Mouse (Mus musculus) kidney, adult 9 months (tissue): ENCODE data around the gene Tnfsf18.
A peak's percentile ranks its signal among the peaks of the same experiment; 100 is the strongest.

Experiments used
- DNase-seq: peaks from one replicate; pipeline ENCODE4 v3.0.0; 2022

Tnfsf18 gene

DNA sequence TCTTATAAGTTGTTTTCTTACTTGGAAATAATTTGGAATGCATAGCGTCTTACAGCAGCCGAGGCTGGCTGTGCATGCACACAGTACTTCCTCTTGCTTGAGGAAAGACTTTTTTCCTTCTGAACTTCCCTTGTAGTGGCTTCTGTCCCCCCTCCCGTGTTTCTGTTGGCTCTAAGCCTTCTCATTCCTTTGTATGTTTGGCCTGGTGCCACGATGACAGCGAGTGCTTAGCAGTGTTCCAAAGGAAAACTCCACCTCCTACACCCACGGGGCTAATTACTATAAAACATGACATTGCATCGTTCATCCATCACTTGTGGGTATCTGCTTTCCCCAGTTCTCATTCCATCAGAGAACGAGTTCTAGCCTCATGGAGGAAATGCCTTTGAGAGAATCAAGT, at the start of gene Tnfsf18:
TSS of gene Tnfsf18 (plus strand) at position 313 of the 400 bp plus-strand sequence.
- peak; percentile 85 for DNase-seq

DNA sequence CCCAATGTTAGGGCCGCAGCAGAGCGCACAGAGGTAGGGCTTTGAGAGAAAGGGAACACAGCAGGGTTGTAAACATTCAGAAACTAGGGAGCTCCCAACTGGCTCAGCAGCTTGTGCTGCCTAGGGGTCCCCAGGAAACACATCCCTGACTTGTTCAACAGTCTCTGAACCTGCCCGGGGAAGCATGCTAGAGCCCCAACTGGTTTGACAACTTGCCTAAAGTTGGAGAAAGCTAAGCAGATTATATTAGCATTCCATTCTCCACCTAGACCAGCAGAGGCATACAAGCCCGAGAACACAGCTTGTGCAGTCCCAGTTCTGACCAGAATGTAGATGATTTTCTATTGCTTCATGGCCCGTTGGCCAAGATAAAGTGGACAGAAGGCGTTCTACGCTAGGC, 49.6 kb upstream of the Tnfsf18 start:
- peak; percentile 19 for DNase-seq

DNA sequence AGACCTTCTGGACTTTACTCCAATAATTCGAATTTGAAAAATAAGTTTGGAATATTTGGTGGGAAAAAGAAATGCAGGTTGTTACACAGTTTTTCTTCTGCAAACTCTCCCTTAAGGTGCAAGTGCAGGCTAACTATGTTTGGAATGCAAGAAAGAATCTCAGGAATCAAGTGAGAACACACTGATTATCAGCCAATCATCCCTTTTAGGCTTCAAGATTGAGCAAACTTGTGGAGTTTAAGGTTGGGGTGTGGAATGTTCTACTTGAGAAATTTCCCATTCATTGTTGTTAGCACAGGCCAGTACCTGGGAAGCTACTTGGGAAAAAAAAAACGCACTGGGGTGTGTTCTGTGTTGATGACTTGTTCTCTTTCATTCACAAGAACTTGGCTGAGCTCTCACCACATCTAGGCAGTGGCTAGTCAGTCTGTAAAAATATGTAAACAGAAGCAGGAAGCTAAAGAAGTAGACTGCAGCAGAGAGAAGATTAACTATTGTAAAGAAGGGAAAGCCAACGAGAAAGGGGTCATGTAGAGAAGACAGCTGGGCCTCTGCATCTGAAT, 42.7 kb upstream of the Tnfsf18 start:
- DNase-seq: no peak

DNA sequence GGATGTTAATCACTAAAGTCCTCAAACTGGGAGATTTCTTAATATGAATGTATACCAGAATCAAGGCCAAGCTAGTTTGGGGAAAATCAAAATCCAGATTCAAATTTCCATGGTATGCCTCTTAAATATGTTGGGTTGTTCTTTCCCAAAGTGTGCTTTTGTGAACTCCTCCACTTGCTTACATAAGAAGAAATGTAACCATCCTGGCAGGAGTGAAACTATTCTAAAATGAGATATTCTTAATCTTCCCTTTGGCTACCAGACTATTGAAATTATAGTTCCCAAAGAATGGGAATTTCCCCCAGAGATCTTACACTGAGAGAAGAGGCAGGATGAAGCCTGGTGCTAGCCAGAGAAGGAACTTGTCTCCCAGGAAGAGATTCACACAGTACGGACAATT, 42.2 kb upstream of the Tnfsf18 start:
- no peak for DNase-seq

DNA sequence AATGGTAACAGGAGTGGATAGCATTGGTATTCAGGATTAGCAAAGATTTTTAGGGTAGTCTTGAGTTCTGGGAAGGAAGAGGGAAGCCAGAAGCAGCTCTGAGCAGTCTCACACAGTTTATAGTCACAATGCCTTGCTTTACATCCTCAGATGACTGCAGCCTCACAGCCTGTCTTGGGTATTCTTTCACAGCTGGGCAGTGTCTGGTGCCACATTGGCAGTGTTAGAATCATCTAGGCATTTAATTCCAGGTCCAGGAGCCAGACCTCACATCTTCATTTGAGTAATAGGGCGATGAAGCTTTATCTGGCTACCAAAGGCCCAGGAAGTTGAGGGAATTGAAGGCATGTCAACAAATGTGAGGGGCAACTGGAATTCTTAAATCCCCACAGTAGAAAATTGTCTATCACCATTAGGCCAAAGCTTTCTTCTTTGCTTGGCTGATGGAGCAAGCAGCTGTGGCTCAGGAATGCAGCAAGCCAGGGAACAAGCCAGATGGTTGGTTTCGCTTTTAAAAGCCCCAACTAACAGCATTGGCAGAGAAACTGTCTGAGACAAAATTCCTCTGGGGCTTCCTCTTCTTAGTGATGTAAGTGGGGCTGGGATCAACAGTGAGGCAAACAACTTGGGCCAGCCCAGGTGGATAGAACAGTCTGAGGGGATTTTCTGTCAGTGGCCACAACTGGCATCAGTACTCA, 30.9 kb upstream of the Tnfsf18 start:
- peak; percentile 36 for DNase-seq

DNA sequence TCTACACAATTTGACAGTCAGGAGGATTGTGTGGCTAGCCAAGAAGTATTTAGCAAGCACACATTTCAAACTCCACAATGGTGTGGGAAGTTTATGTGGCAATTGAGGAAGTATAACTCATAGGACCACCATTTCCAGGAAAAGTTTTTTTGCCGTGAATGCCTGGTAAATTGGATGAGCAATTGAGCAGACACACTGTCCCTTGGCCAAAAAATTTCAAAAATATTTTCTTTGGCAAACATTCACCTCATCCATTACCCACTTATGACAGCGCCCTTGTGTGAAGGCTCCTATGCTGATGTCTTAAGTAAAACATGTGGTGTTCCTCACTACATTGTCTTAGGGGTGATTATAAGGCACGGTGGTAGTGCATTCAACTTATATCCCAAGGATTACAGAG, 17.2 kb upstream of the Tnfsf18 start:
- peak; percentile 24 for DNase-seq

DNA sequence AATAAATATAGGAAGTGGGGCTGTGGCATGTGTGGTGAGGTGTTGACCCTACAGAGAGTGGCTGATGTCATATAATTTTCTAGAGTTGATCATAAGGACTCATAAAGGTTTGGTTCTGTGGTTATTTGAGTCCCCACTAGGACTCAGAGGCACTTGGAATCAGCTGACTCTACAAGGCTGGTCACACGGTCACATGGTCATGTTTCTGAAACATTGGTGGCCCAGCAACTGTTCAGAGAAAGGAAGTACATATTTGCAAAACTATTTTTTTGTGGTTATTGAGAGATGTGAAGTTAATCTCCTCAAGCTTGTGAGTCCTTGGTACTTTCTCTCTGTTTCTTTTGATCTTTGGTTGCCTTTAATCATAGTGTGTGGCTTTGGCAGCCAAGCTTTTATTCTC, 14.6 kb upstream of the Tnfsf18 start:
- no peak for DNase-seq

DNA sequence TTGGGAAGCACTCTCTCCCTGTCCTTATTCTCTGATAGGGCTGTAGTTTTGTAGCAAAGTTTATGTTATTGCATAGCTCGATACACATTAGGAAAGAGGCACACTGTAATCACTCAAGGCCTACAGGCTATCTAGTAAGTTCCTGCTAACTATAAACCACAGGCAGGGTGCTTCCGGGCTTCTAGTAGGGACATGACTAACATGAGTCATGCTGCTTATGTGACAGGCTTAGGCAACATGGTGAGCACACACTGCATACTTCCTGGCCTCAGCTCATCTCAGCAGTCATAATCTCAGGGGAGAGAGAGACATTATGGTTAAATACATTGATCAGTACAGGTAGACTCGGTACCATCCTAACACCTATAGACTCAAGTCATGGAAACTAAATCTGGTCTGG, 12.2 kb upstream of the Tnfsf18 start:
- DNase-seq: no peak

DNA sequence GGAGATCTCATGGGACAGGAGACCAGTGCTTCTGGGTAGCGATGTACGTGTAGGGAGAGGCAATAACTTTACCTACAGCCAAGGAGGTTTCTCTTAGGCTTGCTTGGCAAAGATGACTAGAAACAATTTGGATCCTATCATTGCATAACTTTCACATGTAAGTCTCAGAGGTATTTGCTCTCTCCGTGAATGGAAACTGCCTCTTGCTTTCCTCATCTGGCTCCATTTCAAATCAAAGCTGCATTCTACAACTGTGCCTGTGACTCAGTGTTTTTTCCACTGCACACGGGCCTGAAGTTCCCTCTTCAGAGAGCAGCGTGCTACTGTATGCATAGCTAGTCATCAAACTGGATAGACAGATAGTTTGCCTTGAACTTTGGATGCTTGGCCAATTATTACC, 7.4 kb upstream of the Tnfsf18 start:
- DNase-seq: no peak

DNA sequence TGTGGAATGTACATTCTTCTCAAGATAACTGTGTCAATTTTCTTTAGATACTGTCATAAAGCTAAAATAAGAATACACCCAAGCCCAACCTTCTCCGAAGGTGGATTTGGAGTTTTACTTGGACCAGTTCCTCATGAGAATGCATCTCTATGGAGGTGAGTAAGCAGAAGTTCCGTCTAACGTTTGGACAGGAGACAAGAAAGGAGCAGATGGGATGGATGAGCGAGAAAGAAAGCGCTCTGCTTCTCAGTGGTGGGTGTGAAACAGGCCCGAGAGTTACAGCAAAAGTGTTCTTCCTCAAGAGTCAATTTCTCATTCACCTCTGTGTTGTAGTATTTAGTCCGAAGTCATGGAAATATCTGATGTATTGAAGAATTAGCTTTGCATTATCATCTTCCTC, 2.7 kb upstream of the Tnfsf18 start:
- DNase-seq: no peak

DNA sequence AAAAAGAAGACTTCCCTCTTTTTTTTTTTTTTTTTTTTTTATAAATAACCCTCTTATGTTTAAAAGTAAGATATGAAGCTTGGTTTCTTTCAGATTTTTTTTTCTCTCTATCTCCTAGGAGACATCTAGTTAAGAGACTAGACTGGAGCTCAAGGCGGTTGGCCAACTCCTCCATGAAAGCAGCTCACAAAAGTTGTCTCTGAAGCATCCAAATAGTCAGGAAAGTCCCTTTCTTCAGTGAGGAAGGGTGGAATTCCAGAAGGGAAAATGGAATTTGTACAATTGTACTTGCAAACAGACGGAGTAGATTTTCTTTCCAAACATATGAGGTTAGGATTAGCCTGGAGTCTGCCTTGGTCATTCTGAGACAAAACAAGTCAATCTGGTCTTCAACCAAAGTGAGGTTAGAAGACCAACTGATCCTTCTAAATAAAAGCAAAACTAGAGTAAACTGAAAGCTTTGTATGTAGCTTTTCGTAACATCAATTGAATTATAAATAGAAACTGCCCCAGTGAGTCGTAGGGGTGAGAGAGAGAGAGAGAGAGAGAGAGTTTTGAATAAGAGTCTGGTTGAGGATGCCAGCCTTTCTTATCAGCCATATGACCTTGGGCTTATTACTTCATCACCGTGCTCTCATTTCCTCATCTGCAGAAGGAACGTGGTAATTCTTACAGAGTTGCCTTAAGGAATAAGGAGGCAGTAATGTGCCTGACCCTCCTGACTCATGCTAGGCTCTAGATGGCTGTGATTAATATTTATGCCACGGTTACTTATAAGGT, 2.6 kb downstream of the Tnfsf18 start:
- DNase-seq: no peak

DNA sequence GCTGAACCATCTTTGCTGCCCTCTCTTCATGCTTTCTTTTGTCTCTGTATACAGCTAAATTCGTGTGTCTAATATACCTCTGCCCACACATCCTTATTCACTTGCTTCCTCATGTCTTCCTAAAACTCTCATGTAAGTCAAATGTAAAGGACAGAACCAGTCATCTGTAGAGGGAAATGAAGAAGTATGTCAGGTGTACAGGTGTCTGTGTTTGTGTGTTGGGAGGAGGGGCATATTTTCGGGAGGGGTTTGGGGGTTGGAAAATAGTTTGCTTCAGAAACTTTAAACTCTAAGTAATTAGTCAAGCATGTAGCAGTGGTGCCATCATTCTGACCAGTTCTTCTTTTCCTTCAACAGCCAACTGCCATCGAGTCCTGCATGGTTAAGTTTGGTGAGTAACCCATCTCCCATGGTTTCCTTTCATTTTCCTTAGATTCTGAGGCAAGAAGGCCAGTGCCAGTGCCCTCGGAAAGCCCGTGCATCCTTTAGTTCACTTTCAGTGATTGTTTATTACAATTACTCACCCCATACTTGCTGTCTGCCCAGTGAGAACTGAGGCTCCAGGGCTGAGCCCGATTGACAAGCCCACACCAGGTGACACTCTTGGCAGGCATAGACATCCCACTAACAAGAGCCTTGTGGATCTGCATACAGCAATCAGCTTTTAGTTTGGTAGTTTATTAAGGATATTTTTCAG, 5.8 kb downstream of the Tnfsf18 start:
- no peak for DNase-seq

DNA sequence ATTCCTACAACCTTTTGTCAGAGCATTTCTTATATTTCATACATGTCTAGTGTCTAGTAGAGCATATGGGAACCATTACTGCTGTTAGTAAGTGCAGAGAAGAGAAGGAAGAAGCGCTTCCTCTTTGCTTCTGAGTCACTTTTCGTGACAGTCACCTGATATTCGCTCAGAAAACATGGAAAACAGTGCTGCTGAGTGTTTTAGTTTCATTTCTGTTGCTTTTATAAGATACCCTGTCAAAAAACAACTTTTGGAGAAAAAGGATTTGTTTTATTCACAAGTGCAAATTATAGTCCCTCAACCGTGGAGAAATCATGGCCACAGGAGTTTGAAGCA, 6.3 kb downstream of the Tnfsf18 start:
- DNase-seq: no peak

DNA sequence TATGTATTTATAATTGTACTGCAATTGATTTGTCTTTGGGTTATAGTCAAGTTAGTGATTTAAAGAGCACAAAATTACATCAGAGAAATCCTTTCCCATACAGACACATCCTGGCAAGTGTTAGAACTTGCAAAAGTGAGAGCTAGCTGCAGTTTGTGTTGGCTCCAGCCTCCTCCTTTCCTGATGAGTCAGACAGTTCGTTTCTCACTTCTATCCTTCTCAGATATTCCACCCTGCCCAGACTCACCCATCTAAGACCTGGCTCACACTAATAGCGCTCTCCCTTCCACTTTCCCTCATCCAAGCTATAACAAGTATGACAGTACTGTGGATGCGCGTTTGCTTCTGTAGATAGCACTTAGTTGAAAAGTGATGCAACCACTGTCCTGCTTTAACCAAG, 11.9 kb downstream of the Tnfsf18 start:
- DNase-seq: no peak

DNA sequence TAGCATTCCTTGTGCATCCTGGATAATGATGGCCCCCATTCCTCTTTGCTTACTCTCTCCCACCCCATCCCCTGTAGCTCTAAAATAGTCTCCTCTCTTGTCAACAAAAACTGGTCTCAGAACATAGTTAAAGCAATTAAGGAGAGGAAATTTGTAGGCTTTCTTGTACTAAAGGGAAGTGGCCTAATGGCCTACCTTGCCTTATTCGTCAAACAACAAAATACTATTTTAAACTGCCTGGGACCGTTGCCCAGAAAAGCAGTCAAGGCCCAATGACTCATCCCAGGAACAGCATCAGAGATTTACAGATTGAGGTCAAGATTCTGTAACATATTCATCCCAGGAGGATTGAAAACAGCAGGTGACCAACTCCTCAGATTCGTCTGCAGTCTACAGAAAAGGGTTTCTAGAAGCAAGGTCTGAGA, 13.2 kb downstream of the Tnfsf18 start:
- DNase-seq: peak; percentile 69

DNA sequence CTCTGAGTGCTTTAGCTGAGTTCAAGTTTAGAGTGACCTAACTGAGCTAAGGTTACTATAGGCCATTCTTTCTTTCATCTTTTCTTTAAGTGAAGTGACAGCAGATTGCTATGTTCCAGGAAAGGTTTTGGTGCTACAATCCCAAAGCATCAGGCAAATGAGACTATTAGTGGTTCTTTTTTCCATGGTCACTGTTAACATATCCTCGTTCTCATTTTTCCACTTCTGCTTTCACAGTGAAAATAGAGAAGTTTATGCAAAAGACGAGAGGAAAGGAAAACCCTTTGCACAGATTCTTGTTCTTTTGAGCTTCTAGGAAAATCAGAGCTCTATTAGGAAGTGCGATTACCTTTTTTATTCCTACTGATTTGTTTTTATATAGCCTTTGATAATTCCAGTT, 22.9 kb downstream of the Tnfsf18 start:
- DNase-seq: no peak

DNA sequence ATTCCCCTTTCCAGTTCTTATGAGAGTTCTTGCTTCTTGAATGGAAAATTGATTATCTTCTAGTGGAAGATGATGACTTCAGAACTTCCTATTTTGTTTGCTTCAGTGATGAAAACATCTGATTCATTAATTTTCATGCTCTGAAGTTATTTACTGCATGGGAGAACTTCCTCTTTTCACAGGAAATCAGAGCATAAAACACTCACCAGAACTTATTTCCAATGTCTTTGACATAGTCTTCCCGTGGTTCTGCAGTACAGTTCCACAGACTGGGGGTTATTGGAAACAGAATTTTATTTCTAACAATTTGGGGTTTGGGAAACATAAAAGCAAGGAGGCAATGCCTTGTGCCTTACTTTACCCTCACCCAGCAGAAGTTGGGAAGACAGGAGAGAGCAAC, 25.8 kb downstream of the Tnfsf18 start:
- no peak for DNase-seq

DNA sequence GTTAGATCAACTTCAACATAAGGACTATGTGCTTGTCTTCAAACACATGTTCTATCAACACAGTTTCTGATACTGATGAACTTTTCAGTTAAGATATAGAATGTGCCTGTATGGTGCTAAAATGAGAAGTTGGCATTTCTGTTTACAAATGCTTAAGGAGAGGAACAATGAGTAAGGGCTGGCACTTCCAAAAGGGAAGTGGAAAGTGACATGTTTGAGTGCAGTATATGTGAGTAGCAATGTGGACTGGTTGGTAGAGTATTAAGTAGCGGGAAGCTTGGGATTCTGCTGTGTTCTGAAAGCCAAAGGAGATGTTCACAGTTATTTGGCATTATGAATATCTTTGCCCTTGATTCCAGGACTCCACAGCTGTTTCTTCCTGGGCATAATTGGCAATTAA, 33.7 kb downstream of the Tnfsf18 start:
- no peak for DNase-seq

DNA sequence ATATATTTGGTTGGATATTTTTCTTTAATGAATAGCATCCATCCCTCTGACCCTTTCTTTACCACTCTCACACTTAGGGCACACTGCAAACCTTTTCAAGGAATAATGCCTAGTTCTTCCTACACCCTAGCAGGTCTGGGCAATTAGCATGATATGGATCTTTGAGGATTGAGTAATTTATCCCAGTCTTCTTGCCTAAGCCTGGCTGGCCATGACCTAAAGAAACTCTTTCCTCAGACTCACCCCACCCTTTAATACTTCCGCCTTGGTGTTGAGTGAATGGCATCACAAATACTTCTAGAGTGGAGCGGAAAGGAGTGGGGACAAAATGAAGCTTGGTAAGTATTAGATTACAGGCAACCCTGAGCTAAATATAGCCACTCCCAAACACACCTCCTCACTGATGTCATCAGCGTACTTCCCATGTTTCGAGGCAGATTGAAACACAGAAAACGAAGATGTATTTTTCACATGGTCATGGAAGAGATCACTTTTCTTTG, 56.2 kb downstream of the Tnfsf18 start:
- DNase-seq: no peak

DNA sequence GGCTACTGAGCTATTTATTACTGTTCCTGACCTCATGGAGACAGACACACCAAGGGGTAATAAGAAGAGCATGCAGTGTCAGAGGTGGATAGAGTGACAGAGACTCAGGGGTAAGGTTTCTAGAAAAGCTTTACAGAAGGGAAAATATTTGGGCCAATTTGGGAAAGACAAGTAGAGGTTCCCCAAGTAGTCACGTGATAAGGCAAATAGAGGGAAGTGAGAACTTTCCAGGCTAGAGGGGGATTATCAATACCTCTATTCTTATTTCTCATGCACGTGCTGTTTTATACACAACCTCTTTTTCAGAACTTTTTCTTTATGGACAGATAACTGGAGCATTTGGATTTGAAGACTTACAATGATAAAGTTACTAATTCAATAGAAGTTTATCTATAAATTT, 57.6 kb downstream of the Tnfsf18 start:
- DNase-seq: no peak
